Mouse (Mus musculus): ENCODE results near the gene Hps6.

Hps6 gene

DNA sequence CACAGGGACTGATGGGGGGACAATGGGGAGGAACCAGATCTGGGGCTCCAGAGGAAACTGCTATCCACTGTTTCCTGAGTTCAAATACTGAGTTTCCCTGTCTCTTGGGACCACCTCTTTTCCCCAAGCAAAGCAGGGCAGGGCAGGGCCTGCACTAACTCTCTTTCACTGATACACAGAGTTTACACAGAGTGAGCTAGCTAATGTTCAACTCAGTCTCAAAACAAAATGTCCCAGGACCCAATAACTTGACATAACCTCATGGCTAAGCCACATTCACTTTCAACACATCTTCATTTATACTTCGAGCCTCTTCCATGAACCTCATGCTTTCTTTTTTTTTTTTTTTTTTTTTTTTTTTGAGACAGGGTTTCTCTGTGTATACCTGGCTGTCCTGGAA, 26.3 kb downstream of the Hps6 start:
- DNase-seq (ENCODE audit: low spot score in 2 of 2) = no peak

DNA sequence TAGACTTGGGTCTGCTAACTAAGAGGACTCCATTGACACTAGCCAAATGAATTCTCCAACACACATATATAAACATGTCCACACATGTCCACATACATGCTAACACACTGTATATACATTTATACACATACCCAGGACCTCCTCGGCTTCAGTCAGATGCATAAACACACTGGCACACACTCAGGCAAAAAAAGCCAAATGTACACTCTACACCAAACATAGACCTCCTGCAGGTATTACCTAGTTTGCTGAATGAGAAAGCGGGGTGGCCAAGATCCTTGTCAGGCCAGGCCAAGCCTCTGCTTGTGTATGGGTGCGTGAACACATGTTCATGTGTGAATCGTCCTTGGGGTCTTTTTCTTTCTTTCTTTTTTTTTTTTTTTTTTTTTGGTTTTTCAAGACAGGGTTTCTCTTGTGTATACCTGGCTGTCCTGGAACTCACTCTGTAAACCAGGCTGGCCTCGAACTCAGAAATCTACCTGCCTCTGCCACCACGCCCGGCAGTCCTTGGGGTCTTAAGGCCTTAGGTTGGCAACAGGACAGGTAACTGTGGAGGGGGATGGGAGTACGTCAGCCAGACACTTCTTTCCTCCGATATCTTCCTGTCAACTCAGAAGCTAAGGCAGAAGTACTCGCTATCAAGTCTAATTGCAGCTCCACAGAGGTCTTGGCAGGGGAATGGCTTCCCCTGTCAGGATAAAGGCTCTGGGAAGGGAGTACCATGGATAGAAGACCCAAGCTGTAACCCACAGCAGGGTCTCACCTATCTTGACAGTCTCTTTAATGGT, 27.1 kb downstream of the Hps6 start:
- DNase-seq (ENCODE audit: low spot score in 2 of 2) = no peak

DNA sequence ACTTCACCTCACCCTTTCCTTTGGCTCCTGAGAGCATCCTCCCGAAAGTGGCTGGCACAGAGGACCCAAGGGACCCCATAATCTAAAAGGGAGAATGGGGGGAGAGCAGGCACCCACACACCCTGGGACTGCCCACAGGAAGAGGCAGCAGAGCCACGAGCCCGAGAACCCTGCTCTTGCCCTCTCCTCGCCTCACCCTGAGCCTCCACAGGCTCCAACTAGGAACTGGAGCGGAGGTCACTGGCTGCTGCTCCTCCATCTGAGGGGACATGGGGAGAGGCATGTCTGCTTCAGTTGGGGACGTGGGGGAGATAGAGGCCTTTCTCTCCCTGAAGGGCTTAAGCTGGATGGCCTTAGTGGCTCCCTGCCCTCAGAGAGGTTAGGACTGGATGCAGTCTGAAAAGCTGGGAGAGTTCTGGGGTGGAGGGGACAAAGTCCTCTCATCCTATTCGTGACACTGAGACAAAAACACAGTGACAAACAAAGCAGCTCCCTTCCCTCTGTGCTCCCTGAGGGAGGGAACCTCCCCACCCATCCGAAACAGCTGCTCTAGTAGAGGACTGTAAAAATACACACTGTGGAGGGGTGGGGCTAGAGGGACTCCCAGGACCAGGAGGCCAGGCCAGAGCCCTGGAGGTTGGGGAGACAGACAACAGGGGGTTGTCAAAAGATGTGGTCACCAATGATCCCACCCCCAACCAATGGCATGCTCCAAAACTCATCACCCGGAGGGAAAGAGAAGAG, 28.6 kb downstream of the Hps6 start:
- DNase-seq (ENCODE audit: low spot score in 2 of 2) = no peak

DNA sequence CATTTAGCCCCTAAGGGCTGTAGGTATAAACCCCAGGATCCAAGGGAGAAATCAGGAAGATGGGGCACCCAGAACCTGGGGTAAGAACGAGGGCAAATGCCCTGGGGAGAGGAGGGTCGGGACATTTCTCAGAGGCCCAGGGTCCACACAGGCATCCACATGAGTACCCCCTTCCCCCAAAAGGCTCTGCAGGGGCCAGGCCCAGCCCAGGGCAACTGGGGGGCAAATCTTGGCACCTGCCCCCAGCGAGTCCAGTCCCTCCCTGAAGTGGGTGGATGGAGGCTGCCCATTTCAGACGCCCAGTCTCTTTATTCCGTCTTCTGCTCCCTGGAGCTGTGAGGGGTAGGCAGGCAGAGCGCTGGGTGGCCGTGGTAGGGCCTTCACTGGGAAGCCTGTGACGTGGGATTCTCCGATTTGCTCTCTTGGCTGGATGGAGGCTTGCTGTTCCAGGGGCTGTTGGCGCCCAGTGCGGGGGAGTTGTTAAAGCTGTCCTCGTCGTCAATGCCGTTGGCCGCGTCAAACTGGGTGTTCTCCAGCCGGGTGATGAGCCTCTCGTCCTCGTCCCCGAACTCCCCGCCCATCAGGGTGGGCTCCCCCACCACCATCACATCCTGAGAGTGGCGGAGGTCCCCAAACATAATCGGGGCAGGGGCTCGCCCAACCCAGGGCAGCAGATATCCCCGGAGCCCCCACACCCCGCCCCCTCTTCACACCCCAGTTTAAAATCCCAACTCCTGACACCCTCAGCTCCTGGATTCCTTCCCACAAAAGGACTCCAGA, 29.6 kb downstream of the Hps6 start:
- peak in 1 of 2 experiments; percentile 47 for DNase-seq (ENCODE audit: low spot score in 2 of 2)

DNA sequence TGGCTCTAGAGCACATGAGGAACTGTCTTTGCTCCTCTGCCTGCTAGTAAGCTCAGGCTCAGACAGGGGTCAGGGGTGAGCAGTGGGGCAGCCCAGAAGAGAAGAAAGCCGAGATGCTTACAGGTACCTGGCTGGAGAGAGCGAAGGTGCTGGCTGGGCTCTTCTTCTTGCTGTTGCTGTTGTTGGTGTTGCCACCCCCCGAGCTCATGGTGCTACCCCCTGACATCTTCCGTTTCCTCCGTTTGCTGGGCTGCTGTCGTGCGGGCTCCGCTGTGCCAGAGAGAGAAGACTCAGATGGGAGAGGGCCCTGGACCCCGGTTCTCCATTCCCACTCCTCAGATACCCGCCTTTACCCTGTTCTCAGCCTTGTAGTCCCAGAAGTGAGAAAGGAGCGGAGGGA, 30.6 kb downstream of the Hps6 start:
- DNase-seq (ENCODE audit: low spot score in 2 of 2) = no peak

DNA sequence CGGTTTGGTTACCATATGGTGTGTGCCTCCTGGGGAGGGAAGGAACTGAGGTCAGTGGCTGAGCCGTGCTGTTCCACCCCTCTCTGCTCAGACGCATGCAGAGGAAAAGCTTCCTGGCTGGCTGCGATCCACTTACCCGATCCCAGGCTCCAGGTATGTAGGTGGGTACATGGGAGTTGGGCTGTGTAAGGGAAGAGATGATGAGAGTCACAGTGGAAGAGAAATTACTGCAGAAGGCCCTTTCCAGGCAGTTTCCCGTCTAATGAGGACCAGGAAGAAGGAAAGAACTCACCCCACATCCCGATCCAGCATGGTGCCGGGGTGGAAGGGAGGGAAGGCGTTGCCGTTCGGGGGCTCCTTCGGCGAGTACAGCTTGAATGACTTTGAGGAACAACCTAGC, 32.7 kb downstream of the Hps6 start:
- DNase-seq (ENCODE audit: low spot score in 2 of 2) = no peak

DNA sequence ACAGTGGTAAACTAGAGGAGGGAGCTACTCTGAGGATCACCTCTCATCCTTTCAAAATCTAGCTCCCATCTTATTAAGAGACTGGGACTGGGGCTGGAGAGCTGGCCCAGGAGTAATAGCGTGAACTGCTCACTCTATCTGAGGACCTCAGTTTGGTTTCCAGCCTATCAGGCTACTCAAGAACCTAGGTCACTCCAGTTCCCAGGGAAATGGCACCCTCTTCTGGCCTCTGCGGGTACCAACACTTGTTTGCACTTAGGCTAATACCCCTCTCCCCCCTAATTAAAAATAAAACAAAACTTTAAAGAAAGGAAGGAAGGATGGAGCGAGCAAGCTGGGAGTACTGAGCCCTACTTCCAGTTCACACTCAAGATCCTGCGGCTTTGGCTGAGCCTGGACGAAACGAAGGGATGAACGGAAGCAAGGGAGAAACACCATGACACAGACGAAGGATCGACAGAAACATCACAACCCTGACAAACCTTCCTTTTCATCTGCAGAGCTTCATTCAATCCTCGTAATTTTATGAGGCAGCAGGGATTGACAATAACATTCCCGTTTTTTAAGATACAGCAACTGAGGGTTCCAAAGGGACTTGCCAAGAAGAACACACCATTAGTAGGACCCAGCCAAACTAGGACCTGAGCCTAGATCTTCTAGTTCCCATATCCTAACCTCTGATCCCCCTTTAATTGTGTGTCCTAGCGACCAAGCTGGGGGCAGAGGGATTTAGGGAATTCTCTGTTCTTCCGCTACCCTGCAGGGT, 33.4 kb downstream of the Hps6 start:
- no peak for DNase-seq (ENCODE audit: low spot score in 2 of 2)

- DNase-seq (ENCODE audit: low spot score in 2 of 2) = no peak
Measured at GRCm38 (mm10) chr19:46037243-46037924, 34.1 kb downstream of the Hps6 start.

DNA sequence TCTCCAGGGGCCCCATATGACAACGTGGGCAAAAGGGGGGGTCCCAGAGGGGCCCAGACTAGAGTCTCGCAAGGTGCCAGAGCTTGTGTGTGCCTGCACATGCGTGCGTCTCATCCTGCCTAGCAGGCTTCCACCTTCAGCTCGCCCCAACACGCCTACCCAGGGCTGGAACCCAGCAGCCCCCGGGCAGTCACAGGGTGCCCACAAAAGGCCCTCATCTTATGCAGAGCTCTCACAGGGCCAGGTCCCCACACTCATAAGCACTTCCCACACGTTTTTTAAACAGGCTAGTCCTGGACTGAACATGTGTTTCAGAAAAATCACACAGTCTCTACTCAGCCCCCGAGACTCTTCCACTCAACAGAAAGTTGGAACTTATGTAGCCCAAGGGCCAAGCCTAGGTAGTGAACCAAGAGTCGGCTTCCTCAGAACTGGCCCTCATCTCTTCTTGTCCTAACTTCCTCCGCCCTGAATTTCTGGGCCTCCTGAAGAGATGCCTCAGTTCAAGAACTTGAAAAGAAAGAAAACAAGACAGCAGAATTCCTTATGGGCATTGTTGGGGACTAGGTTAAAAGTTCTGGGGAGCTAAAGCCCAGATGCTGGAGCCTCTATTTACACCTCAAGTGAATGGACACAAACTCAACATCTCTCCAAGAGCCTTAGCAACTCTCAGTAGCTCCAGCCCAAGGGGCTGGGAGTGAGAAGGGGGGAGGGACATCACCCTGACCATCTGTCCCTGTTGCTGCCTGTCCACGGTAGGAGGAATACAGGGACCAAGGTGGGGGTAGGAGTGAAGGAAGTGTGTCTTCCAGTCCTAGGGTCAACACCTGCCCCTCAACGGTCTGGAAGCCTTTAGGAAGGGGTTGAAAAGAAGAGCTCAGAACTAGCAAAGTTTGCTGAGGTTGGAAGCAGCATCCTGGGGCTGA, 34.9 kb downstream of the Hps6 start:
- no peak for DNase-seq (ENCODE audit: low spot score in 2 of 2)

- no peak for DNase-seq (ENCODE audit: low spot score in 2 of 2)
Measured at GRCm38 (mm10) chr19:46038851-46039260, 35.5 kb downstream of the Hps6 start.

GRCm38 (mm10) chr19:46039478-46039877, 36.2 kb downstream of the Hps6 start:
- peak; percentile 75 for DNase-seq (ENCODE audit: low spot score in 2 of 2)

DNA sequence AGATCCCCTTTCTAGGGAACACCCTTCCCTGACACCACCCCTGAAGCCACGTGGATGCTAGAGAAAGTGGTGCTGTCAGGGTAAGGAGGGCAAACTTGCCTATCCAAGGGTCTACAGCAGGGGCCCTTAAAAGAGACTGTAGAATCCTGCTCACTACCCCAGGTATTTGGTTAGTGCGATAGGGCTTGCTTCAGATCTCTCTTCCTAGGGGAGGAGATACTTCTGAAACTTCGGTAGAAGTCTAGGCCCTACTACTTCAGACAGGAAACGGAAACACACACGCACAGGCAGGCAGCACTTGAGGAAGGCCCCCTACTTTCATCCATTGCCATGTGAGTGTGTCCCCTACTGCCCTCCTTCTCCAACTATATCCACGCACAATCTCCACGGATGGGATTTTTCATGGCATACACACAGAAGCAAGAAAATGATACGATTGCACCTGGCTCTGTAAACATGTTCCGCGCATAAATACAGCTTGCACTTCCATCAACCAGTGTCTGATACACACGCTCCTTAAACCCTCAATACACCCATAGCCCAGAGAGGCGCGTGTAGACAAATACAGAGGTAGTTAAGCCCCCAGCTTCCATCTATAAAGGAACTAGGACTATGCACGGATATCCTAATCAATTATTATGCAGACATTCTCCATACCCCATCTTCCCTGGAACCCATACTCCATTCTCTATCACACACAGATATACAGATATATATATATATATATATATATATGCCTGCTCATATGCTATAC, 37.0 kb downstream of the Hps6 start:
- DNase-seq (ENCODE audit: low spot score in 2 of 2) = no peak

- DNase-seq (ENCODE audit: low spot score in 2 of 2) = no peak
Measured at GRCm38 (mm10) chr19:46041299-46041932, 38.1 kb downstream of the Hps6 start.

- peak; percentile 60 to 71 for DNase-seq (ENCODE audit: low spot score in 2 of 2)
Measured at GRCm38 (mm10) chr19:46041933-46042475, 38.7 kb downstream of the Hps6 start.

- peak; percentile 57 to 67 for DNase-seq (ENCODE audit: low spot score in 2 of 2)
Measured at GRCm38 (mm10) chr19:46042476-46043011, 39.2 kb downstream of the Hps6 start.

DNA sequence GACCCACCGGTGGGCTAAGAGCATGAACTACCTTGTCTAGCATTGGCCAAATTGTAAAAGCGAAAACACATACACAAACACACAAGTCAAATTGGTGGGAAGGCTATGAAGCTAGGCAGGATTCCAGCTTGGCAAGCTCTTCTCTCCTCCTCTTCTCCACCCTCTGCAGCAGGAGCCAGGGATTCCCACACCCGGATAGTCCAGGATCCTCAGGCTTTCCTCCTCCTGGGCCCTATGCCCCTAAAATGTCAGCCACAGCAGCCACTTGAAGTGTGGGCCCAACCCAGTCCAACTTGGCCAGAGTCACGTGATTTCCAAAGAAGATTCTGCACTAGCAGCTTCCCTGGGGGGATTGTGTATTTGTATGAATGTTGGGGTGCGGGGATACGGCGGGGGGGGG, 40.1 kb downstream of the Hps6 start:
- DNase-seq (ENCODE audit: low spot score in 2 of 2) = no peak

GRCm38 (mm10) chr19:46044271-46044992, 41.1 kb downstream of the Hps6 start, which contains the start of gene Pprc1:
Gene Pprc1 (plus strand): TSS chr19:46044886.
- DNase-seq (ENCODE audit: low spot score in 2 of 2) = no peak

Data from right cerebral cortex, adult 2 months (tissue).